ENCODE assay signal across 29 mouse cellular contexts in genomic region chr14:103751384-103751783, GRCm38 (mm10).
DNase-seq lines count a peak whose midpoint lies in the region; TF ChIP-seq lines count a peak whose summit lies in the region.
"Had no signal": no experiment of that assay in that cellular context is flagged by ENCODE, and none has a peak within 500 bp of the region (broad histone marks: within the 10 kb centered on the region; RNA-seq: fewer than 3 reads in every experiment).

No protein-coding gene starts in this region.

- no peak for DNase-seq in layer of hippocampus, adult 2 months (ENCODE audit: low spot score in 2 of 2)
- DNase-seq in layer of hippocampus, postnatal 36 days: no peak
- peak; percentile 47 to 58 for DNase-seq in right cerebral cortex, postnatal 10 days (ENCODE audit: low spot score in 2 of 2)
- DNase-seq in right cerebral cortex, postnatal 14 days: no peak
- peak; percentile 23 to 78 for DNase-seq in left cerebral cortex, postnatal 25 days (ENCODE audit: low spot score in 2 of 2)
- no peak for DNase-seq in cerebellum, adult 2 months
- DNase-seq in adrenal gland, adult (ENCODE audit: inconsistent age in 2 of 2, low spot score in 1 of 2): no peak
- DNase-seq: adrenal gland, adult 2 months; cerebellum, adult 11 months; cerebellum, adult 9-11 months; gastrocnemius, adult 2 months; gastrocnemius, postnatal 36 days; heart, adult 18-20 months; heart, postnatal 36 days; kidney, adult 2 months; kidney, postnatal 36 days; lung, postnatal 36 days; thymus, adult 2 months; thymus, postnatal 4 days had no signal

- no peaks in the 10 kb centered on the region for H3K27me3 ChIP-seq in cerebellum, adult 2 months (ENCODE audit: control insufficient read depth, insufficient read depth, low read length)
- H3K27me3 ChIP-seq: embryonic facial prominence, embryonic 13.5 days; forebrain, embryonic 15.5 days; hindbrain, embryonic 12.5 days; intestine, embryonic 15.5 days; limb, embryonic 13.5 days; neural tube, embryonic 12.5 days had no signal

- no peak for TF ChIP-seq POLR2A in cerebellum, adult 2 months (IDR thresholded peaks at IDR 0.05; ENCODE audit: borderline replicate concordance, insufficient read depth, low read length)

- H3K4me3 ChIP-seq in layer of hippocampus, adult 2 months: no peak overlapping the region
- H3K4me3 ChIP-seq in cerebellum, adult 2 months (replicated peaks; ENCODE audit: insufficient read depth, low read depth, low read length): no peak overlapping the region
- H3K4me3 ChIP-seq: embryonic facial prominence, embryonic 13.5 days; forebrain, embryonic 10.5 days; forebrain, embryonic 15.5 days; gastrocnemius, adult 2 months; hindbrain, embryonic 12.5 days; intestine, embryonic 15.5 days; limb, embryonic 13.5 days; myocyte; neural tube, embryonic 12.5 days had no signal

- peak overlapping the region; percentile 39; the same call in 1 of the 2 replicates for H3K27ac ChIP-seq in layer of hippocampus, adult 2 months
- no peak overlapping the region for H3K27ac ChIP-seq in cerebellum, adult 2 months (ENCODE audit: insufficient read depth, low read length)
- H3K27ac ChIP-seq: embryonic facial prominence, embryonic 13.5 days; forebrain, embryonic 10.5 days; forebrain, embryonic 15.5 days; gastrocnemius, adult 2 months; hindbrain, embryonic 12.5 days; hindbrain, postnatal 0 days; intestine, embryonic 15.5 days; limb, embryonic 13.5 days; neural tube, embryonic 12.5 days; stomach, postnatal 0 days had no signal

- TF ChIP-seq CTCF in layer of hippocampus, adult 2 months (conservative IDR thresholded peaks at IDR 0.05): no peak
- TF ChIP-seq CTCF in cerebellum, adult 2 months (IDR thresholded peaks at IDR 0.05; ENCODE audit: borderline replicate concordance, insufficient read depth, low read depth, low read length): no peak

- intact Hi-C loops in left cerebral cortex, postnatal 25 days (cut with DNase I): no loop called here

- no peaks in the 10 kb centered on the region for H3K4me1 ChIP-seq in cerebellum, adult 2 months (ENCODE audit: control insufficient read depth, insufficient read depth, low read length)
- H3K4me1 ChIP-seq: embryonic facial prominence, embryonic 13.5 days; forebrain, embryonic 15.5 days; hindbrain, embryonic 12.5 days; intestine, embryonic 15.5 days; limb, embryonic 13.5 days; neural tube, embryonic 12.5 days had no signal

Comparison
In these comparisons a context has a peak if more than half of its experiments do, and no peak if none do; other contexts are left out.
1. DNase-seq: peak in right cerebral cortex, postnatal 10 days (2 of 2) and left cerebral cortex, postnatal 25 days (2 of 2); none in layer of hippocampus, adult 2 months (0 of 2), layer of hippocampus, postnatal 36 days (0 of 2), right cerebral cortex, postnatal 14 days (single experiment), cerebellum, adult 2 months (0 of 2) and adrenal gland, adult (0 of 2).